Mouse (Mus musculus) kidney, adult 2 months (tissue): Measurements from ENCODE around the gene Xlr.
"Not testable (repeated sequence)": the region's sequence is repeated elsewhere in the genome, so short reads cannot be mapped to it uniquely, and the experiment has no call there.

ENCODE experiments used
- CTCF ChIP-seq: fragments of 200-500 bp; conservative IDR thresholded peaks from 2 replicates; pipeline ENCODE4 v1.5.1; 2011; ENCODE audit warnings: low read depth, mild to moderate bottlenecking, control low read depth, low read length, moderate library complexity, mixed read lengths; ENCODE audit not compliant: insufficient read depth, insufficient read length
- POLR2A ChIP-seq: fragments of 200-500 bp; IDR thresholded peaks from one replicate; pipeline ENCODE4 v1.6.1; 2011; ENCODE audit warnings: low read depth, low read length, control low read depth

DNA sequence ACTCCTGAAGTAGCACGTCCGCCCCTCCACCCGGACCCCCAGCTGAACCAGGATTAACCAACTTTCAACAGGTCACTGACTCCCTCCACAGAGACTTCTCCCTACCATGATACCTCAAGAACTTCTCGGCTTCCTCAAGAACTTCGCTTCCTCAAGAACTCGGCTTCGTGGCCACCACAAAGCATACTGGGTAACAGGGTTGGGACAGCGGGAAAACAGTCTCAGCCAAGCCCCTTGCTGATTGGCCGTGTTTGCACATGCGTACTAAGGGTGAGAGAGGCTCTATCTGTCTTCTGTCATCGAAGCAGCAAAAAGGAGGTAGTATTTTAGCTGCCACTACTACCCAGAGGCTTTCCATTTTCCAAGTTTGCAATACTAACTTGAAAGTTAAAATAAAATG is at the start of gene Xlr:
- not testable (repeated sequence) for TF ChIP-seq CTCF, POLR2A
